Mouse (Mus musculus): ENCODE results near the gene Morc2b.
A peak's percentile ranks its signal among the peaks of the same experiment; 100 is the strongest.
"Not testable (repeated sequence)": the region's sequence is repeated elsewhere in the genome, so short reads cannot be mapped to it uniquely, and the experiment has no call there.

The Morc2b gene

GRCm38 (mm10) chr17:33139261-33139820 lies at the start of gene Morc2b:
TSS of gene Morc2b (minus strand) at chr17:33139683.
- DNase-seq (ENCODE audit: low spot score): no peak

GRCm38 (mm10) chr17:33168147-33168546 lies 28.7 kb upstream of the Morc2b start, which contains the start of gene Olfr55:
TSS of gene Olfr55 (plus strand) at chr17:33168447.
- DNase-seq (ENCODE audit: low spot score): not testable (repeated sequence)

- DNase-seq (ENCODE audit: low spot score): no peak
Measured at GRCm38 (mm10) chr17:33126257-33126656, 13.2 kb downstream of the Morc2b start.

GRCm38 (mm10) chr17:33124546-33124945 lies 14.9 kb downstream of the Morc2b start:
- DNase-seq (ENCODE audit: low spot score): no peak

- no peak for DNase-seq (ENCODE audit: low spot score)
Measured at GRCm38 (mm10) chr17:33097396-33097795, 42.1 kb downstream of the Morc2b start.

GRCm38 (mm10) chr17:33092391-33093193 lies 46.9 kb downstream of the Morc2b start:
- peak; percentile 90 for DNase-seq (ENCODE audit: low spot score)

- no peak for DNase-seq (ENCODE audit: low spot score)
Measured at GRCm38 (mm10) chr17:33091630-33092029, 47.9 kb downstream of the Morc2b start.

- peak; percentile 95 for DNase-seq (ENCODE audit: low spot score)
Measured at GRCm38 (mm10) chr17:33089220-33089949, 50.1 kb downstream of the Morc2b start, which contains the start of gene Zfp563. TSS of gene Zfp563 (plus strand) at chr17:33089310.

- no peak for DNase-seq (ENCODE audit: low spot score)
Measured at GRCm38 (mm10) chr17:33067958-33068357, 71.5 kb downstream of the Morc2b start, which contains the start of gene 4921501E09Rik. TSS of gene 4921501E09Rik (minus strand) at chr17:33068058.

Measured in embryo, embryonic 10 days (tissue).